Mouse (Mus musculus) lung, embryonic 15.5 days (tissue): ENCODE data around the gene Tpcn2. TPM values are rescaled to one million over a fixed set of nuclear protein-coding genes. Genes with fewer than 3 reads are reported as not detected.
A peak's percentile ranks its signal among the peaks of the same experiment; 100 is the strongest.

Experiments
- ATAC-seq: fragments of 200-750 bp; cut with Nextera tagmentation; 2 replicates; pipeline ENCODE4 v1.8.0; 2017; ENCODE audit warnings: moderate number of reproducible peaks, borderline replicate concordance; ENCODE audit not compliant: low FRiP score, low TSS enrichment; ENCODE audit errors: extremely low read depth
- H3K27ac ChIP-seq: fragments of 300-500 bp; sonication (generic); 2 replicates; pipeline ENCODE4 v1.5.1; 2015; ENCODE audit warnings: moderate library complexity, mild to moderate bottlenecking, inconsistent platforms
- H3K27me3 ChIP-seq: fragments of 300-500 bp; sonication (generic); 2 replicates; pipeline ENCODE4 v1.6.1; 2015; ENCODE audit warnings: inconsistent platforms
- H3K36me3 ChIP-seq: fragments of 300-500 bp; sonication (generic); 2 replicates; pipeline ENCODE4 v1.6.1; 2015; ENCODE audit warnings: inconsistent platforms
- H3K4me1 ChIP-seq: fragments of 300-500 bp; sonication (generic); 2 replicates; pipeline ENCODE4 v1.6.1; 2015; ENCODE audit warnings: inconsistent platforms
- H3K4me2 ChIP-seq: fragments of 300-500 bp; sonication (generic); 2 replicates; pipeline ENCODE4 v1.6.1; 2015; ENCODE audit warnings: inconsistent platforms, mild to moderate bottlenecking, moderate library complexity
- H3K4me3 ChIP-seq: fragments of 300-500 bp; sonication (generic); 2 replicates; pipeline ENCODE4 v1.5.1; 2015; ENCODE audit warnings: mild to moderate bottlenecking, inconsistent platforms
- H3K9ac ChIP-seq: fragments of 300-500 bp; sonication (generic); 2 replicates; pipeline ENCODE4 v1.6.1; 2015; ENCODE audit warnings: inconsistent platforms
- H3K9me3 ChIP-seq: fragments of 300-500 bp; sonication (generic); 2 replicates; pipeline ENCODE4 v1.6.1; 2016; ENCODE audit warnings: inconsistent platforms
- WGBS: fragments of 180-500 bp; shearing (Covaris S2); methylation state at CpG from one replicate; pipeline ENCODE4 v1.1.7; 2015; 5-methylcytosine and 5-hydroxymethylcytosine counted together
- polyA plus RNA-seq: library from polyadenylated mRNA; unstranded; fragments of >200 nt; fragmentation: Nextera tagmentation; extraction: Ambion mirVana; gene quantifications from 2 replicates; pipeline ENCODE4 v1.2.1, GENCODE M21; 2015

The Tpcn2 gene
- polyA plus RNA-seq, 1 experiment from 2014 or later, result 10.9 TPM

DNA sequence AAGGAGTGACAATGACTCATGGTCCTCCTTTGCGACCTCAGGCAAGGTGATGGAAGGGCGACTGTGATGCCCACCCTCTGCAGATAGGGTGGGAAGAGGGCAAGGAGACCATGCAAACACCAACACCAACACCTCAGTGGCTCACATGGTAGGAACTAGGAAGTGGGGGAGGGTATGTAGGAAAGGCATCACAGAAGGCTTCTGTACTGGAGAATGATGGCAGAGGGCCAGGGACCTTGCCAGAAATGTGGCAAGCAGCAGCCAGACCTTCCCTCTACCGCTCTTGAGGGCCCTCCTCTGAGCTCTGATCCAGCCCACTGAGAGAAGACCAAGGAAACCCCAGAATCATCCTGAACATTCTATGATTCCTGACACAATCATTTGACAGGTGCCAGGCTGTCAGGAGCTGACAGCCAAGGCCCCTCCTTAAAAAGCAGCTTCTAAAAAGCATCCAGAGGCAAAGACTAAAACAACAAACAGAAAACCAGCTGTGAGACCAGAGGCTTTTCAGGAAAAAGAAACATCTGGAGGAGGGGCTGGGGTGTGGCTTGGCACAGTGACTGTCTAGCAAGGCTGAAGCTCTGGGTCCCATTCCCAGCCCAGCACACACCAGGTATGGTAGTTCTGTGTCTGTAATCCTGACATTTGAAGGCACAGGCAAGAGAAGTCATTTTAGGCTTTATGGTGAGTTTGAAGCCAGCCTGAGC is 89.2 kb downstream of the Tpcn2 start:
- Histone ChIP-seq H3K4me3 (no peak overlapping the region), H3K9me3 (no peaks in the 10 kb centered on the region), H3K27ac (peak overlapping the region; percentile 79), H3K4me1 (peaks cover 36% of the 10 kb centered on the region), H3K36me3 (no peaks in the 10 kb centered on the region), H3K27me3 (no peaks in the 10 kb centered on the region), H3K4me2 (no peak overlapping the region), H3K9ac (no peak overlapping the region)
- WGBS, result 43% methylated on average over 3 of the region's 3 CpGs
- peak; percentile 68 for ATAC-seq

GRCm38 (mm10) chr7:145192836-145193235 is 91.0 kb downstream of the Tpcn2 start:
- Histone ChIP-seq H3K9me3 (no peaks in the 10 kb centered on the region), H3K36me3 (no peaks in the 10 kb centered on the region), H3K27me3 (no peaks in the 10 kb centered on the region), H3K9ac (no peak overlapping the region), H3K4me3 (no peak overlapping the region), H3K4me1 (peaks cover 26% of the 10 kb centered on the region), H3K4me2 (no peak overlapping the region), H3K27ac (no peak overlapping the region)
- 66% methylated on average over 6 of the region's 6 CpGs for WGBS
- no peak for ATAC-seq

DNA sequence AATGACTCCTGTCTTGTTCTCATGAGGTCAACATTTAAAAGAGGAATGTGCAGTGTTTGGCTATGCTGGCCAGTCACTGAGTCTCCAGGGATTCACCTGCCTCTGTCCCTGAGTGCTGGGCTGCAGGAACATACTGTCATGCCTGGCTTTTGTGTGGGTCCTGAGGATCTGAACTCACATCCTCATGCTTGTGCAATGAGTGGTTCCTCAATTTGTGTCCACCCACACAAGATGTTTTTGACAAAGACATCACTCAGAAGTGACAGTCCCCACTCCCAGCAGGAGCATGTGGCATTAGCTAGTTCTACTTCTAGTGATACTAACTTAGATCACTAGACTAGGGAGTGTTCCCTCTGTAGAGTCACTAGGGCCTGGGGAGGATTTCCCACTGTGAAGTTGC is 93.3 kb downstream of the Tpcn2 start:
- Histone ChIP-seq H3K27me3 (no peaks in the 10 kb centered on the region), H3K4me1 (peaks cover 18% of the 10 kb centered on the region), H3K27ac (no peak overlapping the region), H3K4me3 (no peak overlapping the region), H3K36me3 (no peaks in the 10 kb centered on the region), H3K9me3 (no peaks in the 10 kb centered on the region), H3K9ac (no peak overlapping the region), H3K4me2 (no peak overlapping the region)
- ATAC-seq, result no peak

GRCm38 (mm10) chr7:145189342-145189741 is 94.5 kb downstream of the Tpcn2 start:
- Histone ChIP-seq H3K4me3 (no peak overlapping the region), H3K4me2 (no peak overlapping the region), H3K36me3 (no peaks in the 10 kb centered on the region), H3K9me3 (no peaks in the 10 kb centered on the region), H3K27ac (no peak overlapping the region), H3K9ac (no peak overlapping the region), H3K4me1 (peaks cover 6% of the 10 kb centered on the region), H3K27me3 (no peaks in the 10 kb centered on the region)
- 45% methylated on average over 8 of the region's 8 CpGs for WGBS
- ATAC-seq, result no peak; the same call in 1 of the 2 replicates

- H3K4me1 ChIP-seq, result no peaks in the 10 kb centered on the region
- H3K9ac ChIP-seq, result no peak overlapping the region
- H3K4me2 ChIP-seq, result no peak overlapping the region
- no peak overlapping the region for H3K4me3 ChIP-seq
- WGBS, result 57% methylated on average over 3 of the region's 3 CpGs
- no peaks in the 10 kb centered on the region for H3K9me3 ChIP-seq
- no peaks in the 10 kb centered on the region for H3K36me3 ChIP-seq
- no peak for ATAC-seq
- no peak overlapping the region for H3K27ac ChIP-seq
- no peaks in the 10 kb centered on the region for H3K27me3 ChIP-seq
These were observed 96.0 kb downstream of the Tpcn2 start for GRCm38 (mm10) chr7:145187802-145188201.

- H3K36me3 ChIP-seq, result no peaks in the 10 kb centered on the region
- no peak overlapping the region for H3K4me3 ChIP-seq
- H3K4me1 ChIP-seq, result peaks cover 33% of the 10 kb centered on the region
- 29% methylated on average over 4 of the region's 4 CpGs for WGBS
- no peak overlapping the region for H3K27ac ChIP-seq
- H3K9me3 ChIP-seq, result no peaks in the 10 kb centered on the region
- no peak overlapping the region for H3K4me2 ChIP-seq
- no peaks in the 10 kb centered on the region for H3K27me3 ChIP-seq
- no peak overlapping the region for H3K9ac ChIP-seq
- ATAC-seq, result peak; percentile 85
These were observed 101.4 kb downstream of the Tpcn2 start for GRCm38 (mm10) chr7:145182388-145182787.

DNA sequence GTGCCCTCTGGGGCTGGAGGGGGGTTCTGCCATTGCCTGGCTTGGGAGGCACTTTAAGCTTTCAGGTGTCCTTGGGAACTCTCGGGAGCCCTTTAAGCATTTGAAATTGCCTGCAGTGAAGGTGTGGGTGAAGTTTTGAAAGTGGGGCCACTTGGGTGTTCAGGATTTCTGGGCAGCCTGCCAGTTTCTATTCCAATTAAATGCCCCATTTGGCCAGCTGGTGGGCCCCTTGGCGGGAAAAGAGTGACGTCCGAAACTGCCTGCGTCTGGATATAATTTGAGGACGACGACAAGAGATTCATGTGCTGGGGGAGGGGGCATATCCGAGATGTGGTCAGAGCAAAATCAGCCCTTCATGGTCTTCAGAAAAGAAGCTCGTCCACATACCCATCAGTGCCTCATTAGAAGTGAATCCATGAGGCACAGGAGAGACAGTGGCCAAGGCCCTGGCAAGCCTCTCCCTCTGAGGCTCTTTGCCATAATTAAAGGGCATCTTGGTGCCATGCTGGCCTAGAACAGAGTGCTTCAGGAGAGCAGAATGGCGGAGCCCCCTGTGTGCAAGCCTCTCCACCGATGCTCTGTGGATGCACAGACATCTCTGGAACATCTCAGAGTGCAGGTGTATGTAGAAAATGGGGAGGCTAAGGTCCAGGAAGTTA is 102.3 kb downstream of the Tpcn2 start:
- no peak overlapping the region for H3K4me2 ChIP-seq
- H3K36me3 ChIP-seq, result no peaks in the 10 kb centered on the region
- no peak overlapping the region for H3K4me3 ChIP-seq
- ATAC-seq, result no peak
- no peaks in the 10 kb centered on the region for H3K9me3 ChIP-seq
- H3K4me1 ChIP-seq, result peaks cover 37% of the 10 kb centered on the region
- no peaks in the 10 kb centered on the region for H3K27me3 ChIP-seq
- H3K9ac ChIP-seq, result no peak overlapping the region
- no peak overlapping the region for H3K27ac ChIP-seq
- 39% methylated on average over 11 of the region's 11 CpGs for WGBS

- ATAC-seq, result peak; percentile 33; the same call in 1 of the 2 replicates
- Histone ChIP-seq H3K9ac (no peak overlapping the region), H3K9me3 (no peaks in the 10 kb centered on the region), H3K36me3 (no peaks in the 10 kb centered on the region), H3K27ac (no peak overlapping the region), H3K4me2 (no peak overlapping the region), H3K4me3 (no peak overlapping the region), H3K4me1 (peaks cover 37% of the 10 kb centered on the region), H3K27me3 (no peaks in the 10 kb centered on the region)
- 49% methylated on average over 5 of the region's 5 CpGs for WGBS
These were observed 104.1 kb downstream of the Tpcn2 start for GRCm38 (mm10) chr7:145179691-145180091.

- no peak overlapping the region for H3K9ac ChIP-seq
- ATAC-seq, result no peak
- no peaks in the 10 kb centered on the region for H3K9me3 ChIP-seq
- no peaks in the 10 kb centered on the region for H3K27me3 ChIP-seq
- 69% methylated on average over 15 of the region's 15 CpGs for WGBS
- H3K4me3 ChIP-seq, result no peak overlapping the region
- H3K4me1 ChIP-seq, result peaks cover 38% of the 10 kb centered on the region
- no peak overlapping the region for H3K27ac ChIP-seq
- no peaks in the 10 kb centered on the region for H3K36me3 ChIP-seq
- no peak overlapping the region for H3K4me2 ChIP-seq
These were observed 106.8 kb downstream of the Tpcn2 start for GRCm38 (mm10) chr7:145176750-145177589.

- peaks cover 11% of the 10 kb centered on the region for H3K4me1 ChIP-seq
These were observed 110.2 kb downstream of the Tpcn2 start for GRCm38 (mm10) chr7:145173563-145173962.

DNA sequence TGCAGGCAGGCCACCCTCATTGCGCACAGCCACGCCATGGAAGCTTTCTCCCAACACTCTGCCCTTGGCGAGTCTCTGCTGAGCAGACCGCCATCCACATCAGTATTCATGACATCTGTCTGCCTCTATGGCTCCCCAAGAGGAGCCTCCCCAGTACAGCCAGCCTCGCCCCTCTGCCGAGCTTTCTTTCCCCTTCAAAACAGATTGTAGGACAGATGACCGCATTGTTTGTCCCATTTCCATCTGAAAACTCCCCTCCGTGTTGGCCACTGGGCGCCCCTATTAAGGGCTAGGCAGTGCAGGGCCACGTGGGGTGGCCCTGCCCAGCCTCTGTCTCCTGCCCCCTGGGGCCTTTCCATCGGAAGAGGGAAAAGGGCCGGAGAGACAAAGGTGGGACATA is 110.7 kb downstream of the Tpcn2 start:
- H3K4me2 ChIP-seq, result no peak overlapping the region

More at GRCm38 (mm10) chr7:145173563-145173962, 110.2 kb downstream of the Tpcn2 start:
- WGBS, result 51% methylated on average over 15 of the region's 15 CpGs
- Histone ChIP-seq H3K27ac (no peak overlapping the region), H3K9me3 (no peaks in the 10 kb centered on the region), H3K9ac (no peak overlapping the region), H3K27me3 (no peaks in the 10 kb centered on the region; the same call in 1 of the 2 replicates), H3K36me3 (no peaks in the 10 kb centered on the region), H3K4me2 (no peak overlapping the region), H3K4me3 (no peak overlapping the region)
- 0 out of 2 replicates have a peak, but pooled peaks have one; percentile 37 for ATAC-seq

More for the DNA sequence above, 110.7 kb downstream of the Tpcn2 start:
- WGBS, result 28% methylated on average over 11 of the region's 12 CpGs
- Histone ChIP-seq H3K27me3 (no peaks in the 10 kb centered on the region; the same call in 1 of the 2 replicates), H3K9me3 (no peaks in the 10 kb centered on the region), H3K4me3 (no peak overlapping the region), H3K4me1 (peaks cover 11% of the 10 kb centered on the region), H3K9ac (no peak overlapping the region), H3K27ac (no peak overlapping the region), H3K36me3 (no peaks in the 10 kb centered on the region)
- peak; percentile 37; the same call in 1 of the 2 replicates for ATAC-seq
